Mouse (Mus musculus) liver, adult 2 months (tissue): ENCODE measurements around the gene Spon1.

Experiments used
- CTCF ChIP-seq: fragments of 200-500 bp; IDR thresholded peaks from 2 replicates; pipeline ENCODE4 v1.5.1; 2011; ENCODE audit warnings: low read depth, low read length, control low read depth
- POLR2A ChIP-seq: fragments of 200-500 bp; IDR thresholded peaks from 2 replicates; pipeline ENCODE4 v1.6.1; 2011; ENCODE audit warnings: low read length, control low read depth; ENCODE audit not compliant: insufficient read depth; ENCODE audit errors: extremely low read depth

DNA sequence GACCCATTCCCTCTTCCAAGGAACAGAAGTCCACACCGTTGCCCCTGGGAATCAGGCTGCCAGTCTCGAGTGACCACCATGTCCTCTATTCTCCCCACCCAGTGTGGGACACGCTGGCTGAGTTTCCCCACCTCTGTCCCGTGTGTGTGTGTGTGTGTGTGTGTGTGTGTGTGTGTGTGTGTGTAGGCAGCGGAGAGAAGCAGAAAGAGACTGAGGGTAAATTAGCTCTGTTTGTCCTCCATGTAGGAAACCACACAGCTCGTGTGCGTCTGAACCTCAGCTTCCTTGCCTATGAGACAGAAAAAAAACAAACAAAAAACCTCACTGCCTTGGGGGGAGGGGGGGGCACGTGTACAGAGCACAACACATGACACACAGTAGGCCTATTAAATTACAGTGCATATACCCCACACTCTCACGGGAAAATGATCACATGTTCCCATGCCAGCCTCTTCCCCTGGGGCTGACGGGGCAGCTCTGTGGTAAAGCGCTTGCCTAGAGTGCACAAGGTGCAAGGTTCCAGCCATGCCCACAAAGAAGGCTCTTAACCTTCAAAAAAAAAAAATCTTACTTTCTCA lies 303.2 kb downstream of the Spon1 start:
- TF ChIP-seq CTCF: no peak
- no peak for TF ChIP-seq POLR2A
